Mouse (Mus musculus) frontal cortex, postnatal 36 days (tissue): Measurements from ENCODE around the gene Etfb.
A peak's percentile ranks its signal among the peaks of the same experiment; 100 is the strongest.

Source experiments
- DNase-seq, 2 experiments: peaks; one replicate each; pipeline ENCODE4 v3.0.0; 2022; ENCODE audit warnings: low spot score in 2 of 2

Etfb gene

GRCm38 (mm10) chr7:43448246-43448645 is 4.4 kb downstream of the Etfb start:
- no peak for DNase-seq

GRCm38 (mm10) chr7:43449811-43450210 is 5.9 kb downstream of the Etfb start:
- DNase-seq: no peak

GRCm38 (mm10) chr7:43451726-43452125 is 7.8 kb downstream of the Etfb start:
- no peak for DNase-seq

- no peak for DNase-seq
Observed at GRCm38 (mm10) chr7:43452609-43453008, 8.7 kb downstream of the Etfb start.

GRCm38 (mm10) chr7:43453599-43454355 is 9.9 kb downstream of the Etfb start:
- no peak for DNase-seq

- no peak for DNase-seq
Observed at GRCm38 (mm10) chr7:43454371-43454770, 10.5 kb downstream of the Etfb start.

- no peak for DNase-seq
Observed at GRCm38 (mm10) chr7:43462851-43463250, 19.0 kb downstream of the Etfb start, which contains the start of gene Vsig10l. Gene Vsig10l, plus strand, starts transcription at chr7:43463151.

GRCm38 (mm10) chr7:43463976-43464375 is 20.1 kb downstream of the Etfb start:
- DNase-seq: no peak

GRCm38 (mm10) chr7:43464864-43465343 is 21.0 kb downstream of the Etfb start:
- DNase-seq: no peak

- peak; percentile 70 to 75 for DNase-seq
Observed at GRCm38 (mm10) chr7:43465344-43466098, 21.6 kb downstream of the Etfb start.

GRCm38 (mm10) chr7:43466099-43466694 is 22.3 kb downstream of the Etfb start:
- DNase-seq: peak; percentile 71 to 73

GRCm38 (mm10) chr7:43470373-43470772 is 26.5 kb downstream of the Etfb start:
- DNase-seq: no peak

- no peak for DNase-seq
Observed at GRCm38 (mm10) chr7:43475706-43476105, 31.8 kb downstream of the Etfb start.

- no peak for DNase-seq
Observed at GRCm38 (mm10) chr7:43476376-43476775, 32.5 kb downstream of the Etfb start.

GRCm38 (mm10) chr7:43481191-43481590 is 37.3 kb downstream of the Etfb start:
- DNase-seq: peak; percentile 60 to 82

- no peak for DNase-seq
Observed at GRCm38 (mm10) chr7:43482090-43482716, 38.3 kb downstream of the Etfb start.

- DNase-seq: no peak
Observed at GRCm38 (mm10) chr7:43483236-43483635, 39.4 kb downstream of the Etfb start.

- peak; percentile 53 to 55 for DNase-seq
Observed at GRCm38 (mm10) chr7:43488646-43489045, 44.8 kb downstream of the Etfb start.

- DNase-seq: no peak
Observed at GRCm38 (mm10) chr7:43489631-43490125, 45.8 kb downstream of the Etfb start, which contains the start of gene Iglon5. Gene Iglon5, minus strand, starts transcription at chr7:43490075.

GRCm38 (mm10) chr7:43490182-43490584 is 46.3 kb downstream of the Etfb start:
- peak; percentile 74 to 78 for DNase-seq

- no peak for DNase-seq
Observed at GRCm38 (mm10) chr7:43490861-43491260, 47.0 kb downstream of the Etfb start.
